Mouse (Mus musculus) brown adipose tissue, adult 24 weeks (tissue): ENCODE results near the gene Wipf1. TPM values are rescaled to one million over a fixed set of nuclear protein-coding genes. Genes with fewer than 3 reads are reported as not detected.

Source experiments
- H3K27ac ChIP-seq: fragments of 200-500 bp; replicated peaks from 2 replicates; pipeline ENCODE4 v1.5.1; 2012; ENCODE audit warnings: low read depth, mild to moderate bottlenecking, low read length
- H3K4me1 ChIP-seq: fragments of 200-500 bp; 2 replicates; pipeline ENCODE4 v1.6.1; 2012; ENCODE audit warnings: low read length, mixed read lengths; ENCODE audit not compliant: control insufficient read depth, insufficient read depth, insufficient read length
- H3K4me3 ChIP-seq: fragments of 200-500 bp; 2 replicates; pipeline ENCODE4 v1.5.1; 2012; ENCODE audit warnings: low read depth, mild to moderate bottlenecking, low read length, moderate library complexity; ENCODE audit not compliant: insufficient read depth
- polyA plus RNA-seq: library from polyadenylated mRNA; stranded (reverse); fragments of >200 nt; gene quantifications from 2 replicates; pipeline ENCODE4 v1.2.4, GENCODE M21; 2012; ENCODE audit not compliant: missing spikeins, insufficient read depth, insufficient read length

The Wipf1 gene
- polyA plus RNA-seq, 1 experiment = 8.0 TPM

GRCm38 (mm10) chr2:73427293-73427692 lies 102.2 kb downstream of the Wipf1 start:
- no peak overlapping the region for H3K27ac ChIP-seq
- H3K4me1 ChIP-seq = no peaks in the 10 kb centered on the region

GRCm38 (mm10) chr2:73425822-73426221 lies 103.7 kb downstream of the Wipf1 start:
- Histone ChIP-seq H3K27ac (no peak overlapping the region), H3K4me3 (no peak overlapping the region), H3K4me1 (no peaks in the 10 kb centered on the region)

More at GRCm38 (mm10) chr2:73427293-73427692, 102.2 kb downstream of the Wipf1 start:
- H3K4me3 ChIP-seq = no peak overlapping the region

GRCm38 (mm10) chr2:73419730-73420129 lies 109.8 kb downstream of the Wipf1 start:
- Histone ChIP-seq H3K27ac (no peak overlapping the region), H3K4me1 (no peaks in the 10 kb centered on the region), H3K4me3 (no peak overlapping the region)

GRCm38 (mm10) chr2:73419285-73419684 lies 110.2 kb downstream of the Wipf1 start:
- Histone ChIP-seq H3K27ac (no peak overlapping the region), H3K4me1 (no peaks in the 10 kb centered on the region), H3K4me3 (no peak overlapping the region)

- Histone ChIP-seq H3K4me1 (no peaks in the 10 kb centered on the region), H3K27ac (no peak overlapping the region), H3K4me3 (no peak overlapping the region)
These were observed 113.6 kb downstream of the Wipf1 start for GRCm38 (mm10) chr2:73415892-73416291.

GRCm38 (mm10) chr2:73410076-73410475 lies 119.5 kb downstream of the Wipf1 start:
- Histone ChIP-seq H3K4me1 (no peaks in the 10 kb centered on the region), H3K4me3 (no peak overlapping the region), H3K27ac (no peak overlapping the region)

- no peak overlapping the region for H3K4me3 ChIP-seq
- H3K27ac ChIP-seq = no peak overlapping the region
- no peaks in the 10 kb centered on the region for H3K4me1 ChIP-seq
These were observed 121.9 kb downstream of the Wipf1 start for GRCm38 (mm10) chr2:73407662-73408061.

GRCm38 (mm10) chr2:73406336-73406915 lies 123.1 kb downstream of the Wipf1 start:
- no peaks in the 10 kb centered on the region for H3K4me1 ChIP-seq
- no peak overlapping the region for H3K27ac ChIP-seq
- H3K4me3 ChIP-seq = no peak overlapping the region

- no peak overlapping the region for H3K4me3 ChIP-seq
- H3K27ac ChIP-seq = no peak overlapping the region
- H3K4me1 ChIP-seq = no peaks in the 10 kb centered on the region
These were observed 124.6 kb downstream of the Wipf1 start for GRCm38 (mm10) chr2:73404980-73405379.

- Histone ChIP-seq H3K27ac (no peak overlapping the region), H3K4me1 (no peaks in the 10 kb centered on the region), H3K4me3 (no peak overlapping the region)
These were observed 125.1 kb downstream of the Wipf1 start for GRCm38 (mm10) chr2:73404442-73404841.

GRCm38 (mm10) chr2:73403385-73404013 lies 126.0 kb downstream of the Wipf1 start:
- Histone ChIP-seq H3K4me1 (no peaks in the 10 kb centered on the region), H3K4me3 (no peak overlapping the region), H3K27ac (no peak overlapping the region)

GRCm38 (mm10) chr2:73401689-73402088 lies 127.8 kb downstream of the Wipf1 start:
- Histone ChIP-seq H3K4me1 (no peaks in the 10 kb centered on the region), H3K27ac (no peak overlapping the region), H3K4me3 (no peak overlapping the region)

- Histone ChIP-seq H3K4me3 (no peak overlapping the region), H3K4me1 (no peaks in the 10 kb centered on the region), H3K27ac (no peak overlapping the region)
These were observed 132.1 kb downstream of the Wipf1 start for GRCm38 (mm10) chr2:73397476-73397875.

- H3K27ac ChIP-seq = no peak overlapping the region
- no peaks in the 10 kb centered on the region for H3K4me1 ChIP-seq
- H3K4me3 ChIP-seq = no peak overlapping the region
These were observed 132.7 kb downstream of the Wipf1 start for GRCm38 (mm10) chr2:73396828-73397325.

GRCm38 (mm10) chr2:73395516-73395915 lies 134.0 kb downstream of the Wipf1 start:
- H3K4me3 ChIP-seq = no peak overlapping the region
- no peak overlapping the region for H3K27ac ChIP-seq
- no peaks in the 10 kb centered on the region for H3K4me1 ChIP-seq

- H3K27ac ChIP-seq = no peak overlapping the region
- no peak overlapping the region for H3K4me3 ChIP-seq
- no peaks in the 10 kb centered on the region for H3K4me1 ChIP-seq
These were observed 135.1 kb downstream of the Wipf1 start for GRCm38 (mm10) chr2:73394476-73394875.
